In the genomic region with DNA sequence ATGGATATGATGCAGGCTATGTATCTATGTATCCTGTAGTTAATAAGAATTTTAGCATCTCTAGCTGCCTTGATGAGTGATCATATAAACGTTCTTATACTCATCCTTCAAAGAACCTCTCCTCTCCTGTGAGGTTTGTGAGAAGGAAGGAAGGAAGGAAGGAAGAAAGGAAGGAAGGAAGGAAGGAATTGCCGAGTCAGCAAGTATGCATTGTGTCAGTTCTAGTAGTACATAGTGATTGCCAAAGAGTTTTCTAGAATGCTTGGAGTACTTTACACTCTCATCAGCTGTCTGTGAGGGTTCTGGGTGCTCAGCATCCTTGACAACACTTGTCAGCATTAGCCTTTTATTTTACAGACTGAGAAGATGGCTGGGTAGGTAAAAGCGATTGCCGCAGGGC, we compare ENCODE assay signal across 23 mouse cellular contexts.
"Had no signal": no experiment of that assay in that cellular context is flagged by ENCODE, and none has a peak within 500 bp of the region (broad histone marks: within the 10 kb centered on the region; RNA-seq: fewer than 3 reads in every experiment).

No protein-coding gene starts in this region.

- ATAC-seq: hindbrain, postnatal 0 days; intestine, embryonic 16.5 days; liver, postnatal 0 days had no signal

- H3K4me2 ChIP-seq: heart, embryonic 13.5 days; heart, embryonic 15.5 days; hindbrain, embryonic 13.5 days; hindbrain, embryonic 15.5 days; liver, embryonic 11.5 days; liver, embryonic 13.5 days; liver, embryonic 15.5 days had no signal

- H3K4me3 ChIP-seq: heart, embryonic 10.5 days; heart, embryonic 13.5 days; heart, embryonic 15.5 days; hindbrain, embryonic 13.5 days; hindbrain, embryonic 15.5 days; layer of hippocampus, adult 2 months; left cerebral cortex, adult 2 months; liver, embryonic 13.5 days; liver, embryonic 15.5 days had no signal

- H3K27me3 ChIP-seq: heart, embryonic 13.5 days; heart, embryonic 15.5 days; hindbrain, embryonic 13.5 days; hindbrain, embryonic 15.5 days; liver, embryonic 15.5 days had no signal

- H3K9me3 ChIP-seq: heart, embryonic 10.5 days; heart, embryonic 13.5 days; heart, embryonic 15.5 days; hindbrain, embryonic 13.5 days; hindbrain, embryonic 15.5 days; liver, embryonic 13.5 days; liver, embryonic 15.5 days had no signal

- H3K9ac ChIP-seq: heart, embryonic 13.5 days; heart, embryonic 15.5 days; hindbrain, embryonic 13.5 days; hindbrain, embryonic 15.5 days; liver, embryonic 13.5 days; liver, embryonic 15.5 days; liver, postnatal 0 days had no signal

- H3K27ac ChIP-seq: heart, embryonic 10.5 days; heart, embryonic 13.5 days; heart, embryonic 15.5 days; hindbrain, embryonic 13.5 days; hindbrain, embryonic 15.5 days; hindbrain, postnatal 0 days; layer of hippocampus, adult 2 months; left cerebral cortex, adult 2 months; liver, embryonic 13.5 days; liver, embryonic 15.5 days had no signal

- DNase-seq: gastrocnemius, postnatal 25 days; heart, adult 18-20 months; heart, postnatal 14 days; heart, postnatal 36 days; kidney, adult 11 months; kidney, adult 2 months; kidney, adult 9 months; kidney, postnatal 10 days; kidney, postnatal 25 days; liver; liver, embryonic 13.5 days; liver, postnatal 0 days had no signal

- H3K36me3 ChIP-seq: heart, embryonic 15.5 days; hindbrain, embryonic 13.5 days; hindbrain, embryonic 15.5 days; liver, embryonic 13.5 days; liver, embryonic 15.5 days had no signal
